Mouse (Mus musculus): ENCODE data around the gene Neb.

DNA sequence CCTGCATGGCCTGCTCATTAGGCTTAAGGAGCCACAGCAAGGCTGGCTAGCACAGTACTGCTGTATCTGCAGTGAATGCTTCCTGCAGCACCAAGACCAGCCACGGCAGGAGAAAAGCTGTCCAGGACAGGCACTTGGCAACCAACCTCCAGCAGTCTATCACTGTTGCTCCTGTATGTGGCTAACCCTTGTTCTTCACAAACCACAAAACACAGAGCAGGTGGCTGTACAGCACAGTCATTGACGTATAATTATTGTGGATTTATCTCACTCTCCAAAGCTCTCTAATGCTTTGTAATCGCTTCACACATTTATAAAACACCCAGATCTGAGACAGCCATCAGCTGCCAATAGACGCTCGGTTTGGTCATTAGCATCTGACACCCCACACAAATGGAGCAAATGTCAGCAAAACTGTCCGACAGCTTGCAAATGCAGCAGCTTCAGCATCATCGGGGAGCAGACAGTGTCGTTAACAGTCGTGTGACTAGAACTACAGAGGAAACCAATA is 129.9 kb downstream of the Neb start:
- no peak for TF ChIP-seq CTCF (IDR thresholded peaks at IDR 0.05; ENCODE audit: insufficient read depth, low read depth, low read length)
- TF ChIP-seq POLR2A (IDR thresholded peaks at IDR 0.05; ENCODE audit: insufficient read depth, low read depth, low read length): no peak
